Mouse (Mus musculus) midbrain, embryonic 11.5 days (tissue): ENCODE measurements at regions not wholly inside any gene's neighbourhood (a gene's known extent, or its start where the extent isn't known, plus 50 kb on each side); places are given as distances from the start of the nearest gene placed in this dataset.

Experiments
- ATAC-seq: fragments of 200-750 bp; cut with Nextera tagmentation; 2 replicates; pipeline ENCODE4 v1.8.0; 2017; ENCODE audit warnings: moderate TSS enrichment, moderate library complexity; ENCODE audit not compliant: low FRiP score
- DNase-seq: peaks from one replicate; pipeline ENCODE4 v3.0.0; 2015; ENCODE audit warnings: low spot score; ENCODE audit errors: missing footprints
- H3K27ac ChIP-seq: fragments of 300-500 bp; sonication (generic); 2 replicates; pipeline ENCODE4 v1.5.1; 2014; ENCODE audit warnings: low read depth, low read length
- H3K27me3 ChIP-seq: fragments of 300-500 bp; sonication (generic); 2 replicates; pipeline ENCODE4 v1.6.1; 2014; ENCODE audit warnings: mild to moderate bottlenecking, low read length, moderate library complexity, mixed read lengths; ENCODE audit not compliant: control insufficient read depth, insufficient read depth
- H3K36me3 ChIP-seq: fragments of 300-500 bp; sonication (generic); 2 replicates; pipeline ENCODE4 v1.6.1; 2014; ENCODE audit warnings: mild to moderate bottlenecking, low read length, moderate library complexity, mixed read lengths; ENCODE audit not compliant: control insufficient read depth, insufficient read depth
- H3K4me1 ChIP-seq: fragments of 300-500 bp; sonication (generic); 2 replicates; pipeline ENCODE4 v1.6.1; 2014; ENCODE audit warnings: low read length; ENCODE audit not compliant: control insufficient read depth, insufficient read depth
- H3K4me2 ChIP-seq: fragments of 300-500 bp; sonication (generic); 2 replicates; pipeline ENCODE4 v1.6.1; 2014; ENCODE audit warnings: mild to moderate bottlenecking, moderate library complexity
- H3K4me3 ChIP-seq: fragments of 300-500 bp; sonication (generic); 2 replicates; pipeline ENCODE4 v1.5.1; 2014; ENCODE audit warnings: low read depth, low read length
- H3K9ac ChIP-seq: fragments of 300-500 bp; sonication (generic); 2 replicates; pipeline ENCODE4 v1.6.1; 2014; ENCODE audit warnings: low read length
- H3K9me3 ChIP-seq: fragments of 300-500 bp; sonication (generic); 2 replicates; pipeline ENCODE4 v1.6.1; 2016; ENCODE audit warnings: low read length; ENCODE audit not compliant: control insufficient read depth
- WGBS: fragments of 180-500 bp; shearing (Covaris S2); extraction: QIAGEN DNeasy Blood & Tissue Kit; methylation state at CpG from one replicate; pipeline ENCODE4 v1.1.7; 2014; 5-methylcytosine and 5-hydroxymethylcytosine counted together

DNA sequence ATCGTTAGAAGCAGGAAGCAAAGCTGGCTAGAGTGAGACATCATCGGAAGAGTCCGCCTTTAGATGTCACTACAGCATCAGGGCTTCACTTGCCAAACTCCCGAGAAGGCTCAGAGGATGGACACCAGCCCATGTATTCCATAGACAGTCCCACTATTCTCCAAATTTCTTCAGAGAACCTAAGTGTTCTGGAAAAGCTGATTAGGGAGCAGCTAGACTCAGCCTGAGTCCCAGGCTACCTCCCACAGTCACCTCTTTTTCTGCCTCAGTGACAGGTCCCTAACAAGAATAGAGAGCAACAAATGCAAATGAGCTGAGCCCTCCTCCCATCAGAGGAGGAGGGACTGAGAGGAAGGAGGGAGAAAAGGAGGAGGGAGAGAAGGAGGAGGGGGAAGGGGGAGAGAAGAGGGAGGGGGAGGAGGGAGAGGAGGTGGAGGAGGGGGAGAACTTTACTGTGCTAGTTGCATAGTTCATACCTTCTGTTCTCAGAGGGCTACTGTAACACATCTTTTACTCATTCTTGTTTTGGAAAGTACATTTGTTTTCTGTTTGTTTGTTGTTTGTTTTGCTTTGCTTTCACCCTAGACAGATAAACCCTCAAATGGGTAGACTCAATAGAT, 465.8 kb downstream of the Tmem182 start:
- Histone ChIP-seq H3K4me2 (peak overlapping the region; percentile 15; the same call in 1 of the 2 replicates), H3K27me3 (no peaks in the 10 kb centered on the region), H3K9ac (no peak overlapping the region), H3K4me3 (no peak overlapping the region), H3K4me1 (peaks cover 43% of the 10 kb centered on the region), H3K9me3 (no peaks in the 10 kb centered on the region), H3K36me3 (no peaks in the 10 kb centered on the region), H3K27ac (peak overlapping the region; percentile 32; the same call in 1 of the 2 replicates)
- WGBS = 9% methylated on average over 4 of the region's 4 CpGs
- DNase-seq (peak; percentile 91), ATAC-seq (peak; percentile 79)

DNA sequence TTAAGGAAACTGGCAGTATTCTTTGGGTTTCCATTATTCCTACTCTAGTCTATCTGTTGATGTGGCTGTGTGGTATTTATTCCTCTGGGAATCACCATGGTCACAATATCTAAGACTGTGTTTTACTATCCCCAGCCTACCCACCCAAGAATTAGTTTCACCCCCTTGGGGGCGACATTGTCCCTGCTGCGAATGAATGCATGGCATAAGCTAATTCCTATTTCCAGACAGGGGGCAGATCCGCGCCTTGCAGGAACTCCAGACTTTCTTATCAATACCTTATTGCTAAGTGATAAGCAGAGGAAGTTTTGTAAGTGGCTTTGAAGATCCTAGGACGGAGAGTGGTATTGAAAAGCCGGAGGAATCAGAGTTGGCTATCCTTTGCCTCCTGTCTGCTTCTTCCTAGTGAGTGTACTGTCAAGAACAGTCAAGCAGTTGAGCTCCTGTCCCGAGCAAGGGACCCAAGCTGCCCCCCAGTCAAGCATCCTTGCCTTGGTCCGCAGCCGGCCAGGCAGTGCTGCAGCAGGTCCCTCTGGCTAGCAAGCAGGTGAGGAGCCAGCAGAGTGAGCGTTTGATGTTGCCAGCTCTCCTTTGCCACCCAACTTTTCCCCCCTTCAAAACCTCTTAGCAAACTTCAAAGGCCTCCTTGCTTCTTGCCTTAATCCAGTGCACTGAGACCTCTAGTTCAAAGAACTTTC, 469.3 kb downstream of the Tmem182 start:
- ATAC-seq (peak; percentile 33), DNase-seq (peak; percentile 93)
- Histone ChIP-seq H3K4me3 (peak overlapping the region; percentile 14), H3K36me3 (no peaks in the 10 kb centered on the region), H3K4me1 (peaks cover 43% of the 10 kb centered on the region), H3K4me2 (peak overlapping the region; percentile 46), H3K27me3 (no peaks in the 10 kb centered on the region), H3K9ac (peak overlapping the region; percentile 54; the same call in 1 of the 2 replicates), H3K9me3 (no peaks in the 10 kb centered on the region), H3K27ac (peak overlapping the region; percentile 75)
- 2% methylated on average over 10 of the region's 10 CpGs for WGBS

DNA sequence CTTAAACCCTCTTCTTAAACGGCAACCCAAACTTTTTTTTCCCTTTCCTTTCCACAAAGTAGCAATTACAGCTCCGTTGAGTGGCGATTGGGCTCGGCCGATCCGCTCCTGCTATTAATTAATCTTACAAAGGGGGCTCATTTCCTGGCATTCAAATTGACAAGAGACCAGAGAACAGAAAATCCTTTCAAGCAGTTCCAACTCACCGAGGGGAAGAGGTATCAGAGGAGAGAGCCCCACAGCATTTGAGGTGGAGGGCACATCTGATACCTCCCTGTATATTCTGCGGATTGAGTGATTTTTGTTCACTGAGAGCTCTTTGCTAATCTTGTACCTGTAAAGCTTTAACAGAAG, 469.8 kb downstream of the Tmem182 start:
- Histone ChIP-seq H3K4me1 (peaks cover 41% of the 10 kb centered on the region), H3K36me3 (no peaks in the 10 kb centered on the region), H3K9ac (peak overlapping the region; percentile 54; the same call in 1 of the 2 replicates), H3K27ac (peak overlapping the region; percentile 75), H3K4me3 (peak overlapping the region; percentile 14), H3K27me3 (no peaks in the 10 kb centered on the region), H3K9me3 (no peaks in the 10 kb centered on the region), H3K4me2 (peak overlapping the region; percentile 46)
- peak; percentile 93 for DNase-seq
- WGBS = 2% methylated on average over 8 of the region's 8 CpGs
- ATAC-seq = 0 out of 2 replicates have a peak, but pooled peaks have one; percentile 26

DNA sequence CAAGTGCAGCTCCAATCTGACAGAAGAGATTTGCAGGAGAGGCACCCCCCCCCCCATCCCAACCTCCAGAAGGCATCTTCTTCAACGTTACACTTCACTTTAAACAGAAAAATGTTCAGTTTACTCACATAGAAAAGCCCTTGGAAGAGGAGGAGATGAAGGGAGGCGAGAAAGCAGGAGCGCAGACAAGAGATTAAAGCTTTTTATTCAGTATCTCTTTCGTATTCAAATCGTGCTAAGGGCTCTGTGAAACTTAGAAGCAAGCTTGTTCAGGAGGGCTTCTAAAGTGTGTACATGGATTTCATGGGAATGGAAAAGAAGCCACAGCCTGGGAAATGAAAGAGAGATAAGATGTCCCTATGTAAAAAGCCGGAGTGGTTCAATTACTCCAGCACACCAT, 470.2 kb downstream of the Tmem182 start:
- Histone ChIP-seq H3K9me3 (no peaks in the 10 kb centered on the region), H3K4me1 (peaks cover 39% of the 10 kb centered on the region), H3K4me2 (peak overlapping the region; percentile 46), H3K27me3 (no peaks in the 10 kb centered on the region), H3K9ac (peak overlapping the region; percentile 54; the same call in 1 of the 2 replicates), H3K4me3 (peak overlapping the region; percentile 14), H3K27ac (peak overlapping the region; percentile 75), H3K36me3 (no peaks in the 10 kb centered on the region)
- ATAC-seq (no peak), DNase-seq (peak; percentile 92)
- 5% methylated on average over 6 of the region's 6 CpGs for WGBS

DNA sequence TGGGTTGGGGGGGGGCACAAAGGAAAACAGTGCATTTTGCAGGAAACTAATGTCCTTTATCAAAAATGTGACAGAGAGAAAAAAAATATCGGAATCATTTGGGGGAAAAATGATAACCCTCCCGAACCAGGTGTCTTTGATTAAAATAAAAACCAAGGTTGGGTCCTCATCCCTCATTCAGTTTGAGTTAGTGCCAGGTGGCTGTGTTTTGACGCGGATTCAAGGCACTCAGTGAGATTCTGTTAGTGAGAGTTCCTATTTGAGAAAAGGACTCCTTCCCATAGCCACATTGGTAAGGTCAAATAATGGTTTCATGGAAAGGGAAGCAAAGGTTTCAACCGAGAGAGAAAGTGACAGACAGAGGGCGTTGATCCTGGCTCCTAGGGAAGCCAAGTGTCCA, 470.9 kb downstream of the Tmem182 start:
- H3K4me1 ChIP-seq = peaks cover 32% of the 10 kb centered on the region
- DNase-seq = peak; percentile 92
- no peak overlapping the region for H3K9ac ChIP-seq
- H3K27ac ChIP-seq = peak overlapping the region; percentile 44
- H3K4me2 ChIP-seq = no peak overlapping the region
- WGBS = 38% methylated on average over 6 of the region's 6 CpGs
- H3K36me3 ChIP-seq = no peaks in the 10 kb centered on the region
- ATAC-seq = no peak
- no peaks in the 10 kb centered on the region for H3K27me3 ChIP-seq
- H3K4me3 ChIP-seq = no peak overlapping the region
- no peaks in the 10 kb centered on the region for H3K9me3 ChIP-seq

DNA sequence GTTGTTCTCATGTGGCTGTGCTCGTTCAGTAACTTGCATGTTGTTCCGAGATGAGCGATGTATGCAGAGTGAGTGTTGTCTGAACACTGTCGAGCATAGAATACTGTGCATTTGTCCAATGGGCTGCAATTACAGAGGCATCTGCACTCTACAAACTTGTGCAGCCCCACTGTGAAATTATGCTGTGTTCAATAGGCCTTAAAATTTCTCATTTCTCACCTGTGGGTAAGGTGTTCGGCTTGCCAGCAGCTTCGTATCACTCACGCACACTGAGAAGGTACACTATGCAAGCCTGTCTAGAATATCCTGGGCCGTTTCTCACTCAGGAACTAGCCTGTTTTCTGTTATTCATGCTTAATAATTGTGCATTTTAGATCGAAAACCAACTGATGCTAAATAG, 479.8 kb downstream of the Tmem182 start:
- 93% methylated on average over 9 of the region's 9 CpGs for WGBS
- no peak overlapping the region for H3K4me3 ChIP-seq
- no peak overlapping the region for H3K4me2 ChIP-seq
- ATAC-seq (no peak), DNase-seq (no peak)
- no peaks in the 10 kb centered on the region for H3K9me3 ChIP-seq
- H3K4me1 ChIP-seq = no peaks in the 10 kb centered on the region
- no peak overlapping the region for H3K27ac ChIP-seq
- no peak overlapping the region for H3K9ac ChIP-seq
- H3K36me3 ChIP-seq = no peaks in the 10 kb centered on the region
- no peaks in the 10 kb centered on the region for H3K27me3 ChIP-seq

DNA sequence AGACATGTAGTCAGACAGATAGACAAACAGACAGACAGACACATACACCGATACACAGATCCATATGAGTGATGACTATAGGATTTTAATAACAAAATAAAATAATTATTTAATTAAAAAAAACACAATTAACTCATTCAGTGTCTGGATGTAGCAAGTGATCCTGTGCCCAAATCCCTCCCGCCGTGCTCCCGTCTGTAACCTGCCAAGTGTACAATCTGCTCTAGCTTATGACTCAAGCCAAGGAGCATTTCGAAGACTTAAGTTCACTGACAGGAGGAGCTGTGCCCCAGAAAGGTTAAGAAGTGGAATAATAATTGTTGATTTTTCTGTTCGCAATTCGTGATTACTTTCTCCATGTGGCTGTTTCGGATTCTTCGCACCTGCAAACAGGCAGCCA, 480.8 kb downstream of the Tmem182 start:
- no peak for DNase-seq
- Histone ChIP-seq H3K9ac (no peak overlapping the region), H3K4me2 (no peak overlapping the region), H3K27ac (no peak overlapping the region), H3K9me3 (no peaks in the 10 kb centered on the region), H3K4me3 (no peak overlapping the region), H3K36me3 (no peaks in the 10 kb centered on the region), H3K4me1 (no peaks in the 10 kb centered on the region), H3K27me3 (no peaks in the 10 kb centered on the region)
- no peak for ATAC-seq
- 96% methylated on average over 9 of the region's 9 CpGs for WGBS

DNA sequence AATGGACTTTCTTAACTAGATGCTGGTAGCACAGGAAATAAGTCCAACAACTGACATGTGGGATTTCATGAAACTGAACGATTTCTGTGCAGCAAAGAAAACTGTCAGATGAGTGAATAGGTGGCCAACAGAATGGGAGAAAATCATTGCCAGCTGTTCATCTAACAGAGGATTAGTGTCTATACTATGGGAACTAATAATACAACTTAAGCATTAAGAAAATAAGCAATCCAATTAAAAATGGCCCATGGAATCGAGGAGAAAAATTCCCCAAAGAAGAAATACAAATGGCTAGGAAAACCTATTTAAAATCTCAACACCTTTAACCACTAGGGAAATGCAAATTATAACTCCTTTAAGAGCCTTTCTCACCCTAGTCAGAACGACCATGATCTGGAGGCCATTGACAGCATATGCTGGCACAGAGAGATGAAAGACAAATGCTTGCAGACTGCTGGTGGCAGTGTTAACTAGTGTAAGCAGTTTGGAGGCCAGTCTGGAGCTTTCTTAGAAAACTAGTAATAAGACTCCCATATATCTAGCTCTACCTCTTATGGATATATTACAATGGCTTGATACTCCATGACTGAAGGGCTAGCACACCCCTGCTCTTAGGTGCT, 521.6 kb downstream of the Tmem182 start:
- 32% methylated on average over 3 of the region's 3 CpGs for WGBS
- Histone ChIP-seq H3K4me1 (0 out of 2 replicates have a peak, but pooled peaks cover 2% of the 10 kb centered on the region), H3K9me3 (no peaks in the 10 kb centered on the region), H3K9ac (no peak overlapping the region), H3K4me3 (no peak overlapping the region), H3K4me2 (no peak overlapping the region), H3K27me3 (no peaks in the 10 kb centered on the region), H3K36me3 (no peaks in the 10 kb centered on the region), H3K27ac (no peak overlapping the region)
- no peak for DNase-seq
- ATAC-seq = no peak
